Mouse (Mus musculus): ENCODE results near the gene 2410137M14Rik. TPM values are rescaled to one million over a fixed set of nuclear protein-coding genes. Genes with fewer than 3 reads are reported as not detected.

Gene 2410137M14Rik
- total and polyA plus RNA-seq, 3 experiments: not detected

GRCm38 (mm10) chr17:37003366-37003765, 22.3 kb upstream of the 2410137M14Rik start:
- Histone ChIP-seq H3K27ac (ENCODE audit: control insufficient read depth, low read depth, low read length) (no peak overlapping the region), H3K4me3 (ENCODE audit: control insufficient read depth in 1 of 2, insufficient read depth in 1 of 2, low read depth in 2 of 2, low read length in 2 of 2) (no peak overlapping the region), H3K27me3 (ENCODE audit: control insufficient read depth in 1 of 2, insufficient read depth in 2 of 2, low read length in 2 of 2) (peaks cover 6 to 7% of the 10 kb centered on the region in 2 experiments; a peak in 3 of 4 replicates), H3K9me3 (replicated peaks; ENCODE audit: insufficient read depth, low read length) (no peaks in the 10 kb centered on the region), H3K4me1 (ENCODE audit: control insufficient read depth in 1 of 2, insufficient read depth in 2 of 2, low read length in 2 of 2) (no peaks in the 10 kb centered on the region), H3K9ac (ENCODE audit: control insufficient read depth, low read depth, low read length, poor library complexity, severe bottlenecking) (no peak overlapping the region), H3K36me3 (ENCODE audit: control insufficient read depth in 1 of 2, insufficient read depth in 2 of 2, low read length in 2 of 2) (no peaks in the 10 kb centered on the region), H3K79me2 (ENCODE audit: control insufficient read depth, insufficient read depth, low read length, poor library complexity) (no peaks in the 10 kb centered on the region)
- no peak for DNase-seq (ENCODE audit: low read depth, low spot score)
- TF ChIP-seq CTCF (IDR thresholded peaks at IDR 0.05 in 2 of 3, conservative IDR thresholded peaks at IDR 0.05 in 1 of 3; ENCODE audit: control insufficient read depth in 1 of 3, insufficient read depth in 1 of 3, low read depth in 2 of 3, low read length in 3 of 3, poor library complexity in 1 of 3, severe bottlenecking in 1 of 3) (no peak), BHLHE40 (IDR thresholded peaks at IDR 0.05; ENCODE audit: borderline replicate concordance, low read depth, low read length) (no peak), MYC (IDR thresholded peaks at IDR 0.05; ENCODE audit: low read depth, low read length) (no peak), JUND (IDR thresholded peaks at IDR 0.05; ENCODE audit: low read depth, low read length) (no peak), ETS1 (IDR thresholded peaks at IDR 0.05; ENCODE audit: low read depth, low read length) (no peak)

GRCm38 (mm10) chr17:37002364-37003330, 21.6 kb upstream of the 2410137M14Rik start:
- Histone ChIP-seq H3K9me3 (replicated peaks; ENCODE audit: insufficient read depth, low read length) (no peaks in the 10 kb centered on the region), H3K36me3 (ENCODE audit: control insufficient read depth in 1 of 2, insufficient read depth in 2 of 2, low read length in 2 of 2) (no peaks in the 10 kb centered on the region), H3K79me2 (ENCODE audit: control insufficient read depth, insufficient read depth, low read length, poor library complexity) (no peaks in the 10 kb centered on the region), H3K27me3 (ENCODE audit: control insufficient read depth in 1 of 2, insufficient read depth in 2 of 2, low read length in 2 of 2) (peaks cover 6 to 7% of the 10 kb centered on the region in 2 experiments; a peak in 3 of 4 replicates), H3K4me1 (ENCODE audit: control insufficient read depth in 1 of 2, insufficient read depth in 2 of 2, low read length in 2 of 2) (no peaks in the 10 kb centered on the region), H3K9ac (ENCODE audit: control insufficient read depth, low read depth, low read length, poor library complexity, severe bottlenecking) (no peak overlapping the region), H3K4me3 (ENCODE audit: control insufficient read depth in 1 of 2, insufficient read depth in 1 of 2, low read depth in 2 of 2, low read length in 2 of 2) (no peak overlapping the region), H3K27ac (ENCODE audit: control insufficient read depth, low read depth, low read length) (no peak overlapping the region)
- no peak for TF ChIP-seq BHLHE40 (IDR thresholded peaks at IDR 0.05; ENCODE audit: borderline replicate concordance, low read depth, low read length)
- DNase-seq (ENCODE audit: low read depth, low spot score): no peak

- Histone ChIP-seq H3K4me3 (ENCODE audit: control insufficient read depth in 1 of 2, insufficient read depth in 1 of 2, low read depth in 2 of 2, low read length in 2 of 2) (no peak within 1 kb of the TSS), H3K27ac (ENCODE audit: control insufficient read depth, low read depth, low read length) (no peak within 1 kb of the TSS), H3K9ac (ENCODE audit: control insufficient read depth, low read depth, low read length, poor library complexity, severe bottlenecking) (no peak within 1 kb of the TSS), H3K9me3 (replicated peaks; ENCODE audit: insufficient read depth, low read length) (no peaks in the 10 kb centered on the region), H3K36me3 (ENCODE audit: control insufficient read depth in 1 of 2, insufficient read depth in 2 of 2, low read length in 2 of 2) (no peaks in the 10 kb centered on the region), H3K79me2 (ENCODE audit: control insufficient read depth, insufficient read depth, low read length, poor library complexity) (no peaks in the 10 kb centered on the region), H3K4me1 (ENCODE audit: control insufficient read depth in 1 of 2, insufficient read depth in 2 of 2, low read length in 2 of 2) (no peaks in the 10 kb centered on the region), H3K27me3 (ENCODE audit: control insufficient read depth in 1 of 2, insufficient read depth in 2 of 2, low read length in 2 of 2) (peaks cover 0 to 2% of the 10 kb centered on the region in 2 experiments; a peak in 2 of 4 replicates)
- DNase-seq (ENCODE audit: low read depth, low spot score): no peak
- TF ChIP-seq ELF1 (IDR thresholded peaks at IDR 0.05; ENCODE audit: low read depth, low read length) (no peak), RCOR1 (IDR thresholded peaks at IDR 0.05; ENCODE audit: low read depth, low read length) (no peak), NELFE (IDR thresholded peaks at IDR 0.05; ENCODE audit: low read depth, low read length) (no peak), ZNF384 (IDR thresholded peaks at IDR 0.05; ENCODE audit: low read depth, low read length) (no peak), TAL1 (IDR thresholded peaks at IDR 0.05; ENCODE audit: low read length) (no peak), SMC3 (IDR thresholded peaks at IDR 0.05; ENCODE audit: low read depth, low read length) (no peak), MAZ (IDR thresholded peaks at IDR 0.05; ENCODE audit: low read depth, low read length) (no peak), ZKSCAN1 (IDR thresholded peaks at IDR 0.05; ENCODE audit: low read depth, low read length) (no peak), POLR2AphosphoS2 (IDR thresholded peaks at IDR 0.05; ENCODE audit: low read length) (no peak), MAX (IDR thresholded peaks at IDR 0.05; ENCODE audit: low read length) (no peak), ZC3H11A (IDR thresholded peaks at IDR 0.05; ENCODE audit: low read depth, low read length) (no peak), MAFK (IDR thresholded peaks at IDR 0.05; ENCODE audit: borderline replicate concordance, low read depth, low read length) (no peak)
These were observed 19.8 kb upstream of the 2410137M14Rik start, which contains the start of gene Zfp57 for GRCm38 (mm10) chr17:37000863-37001262. Gene Zfp57 (plus strand): TSS chr17:37001163.

Data from MEL (cell line).